In genomic region chr11:74847919-74848521, GRCm38 (mm10) we compare ENCODE assay signal across 8 mouse cellular contexts. TPM values are rescaled to one million over a fixed set of nuclear protein-coding genes. Genes with fewer than 3 reads are reported as not detected.
DNase-seq lines count a peak whose midpoint lies in the region; ATAC-seq and TF ChIP-seq lines count a peak whose summit lies in the region.

No protein-coding gene starts in this region.

- peak; percentile 74 to 83 for DNase-seq in adrenal gland, postnatal 36 days
- DNase-seq in embryonic facial prominence, embryonic 14.5 days (ENCODE audit: low spot score), result peak; percentile 72
- DNase-seq in kidney, postnatal 14 days, result peak; percentile 86
- peak; percentile 90 for DNase-seq in retina, embryonic 14.5 days (ENCODE audit: low spot score)

- 3% methylated on average over 13 of the region's 13 CpGs for WGBS in embryonic facial prominence, embryonic 14.5 days
- 5% methylated on average over 13 of the region's 13 CpGs for WGBS in heart, embryonic 15.5 days
- WGBS in lung, embryonic 16.5 days, result 9% methylated on average over 13 of the region's 13 CpGs

- H3K27ac ChIP-seq in ES-Bruce4 (ENCODE audit: insufficient read depth, low read length), result peak overlapping the region; percentile 58
- no peak overlapping the region for H3K27ac ChIP-seq in embryonic facial prominence, embryonic 14.5 days (replicated peaks; ENCODE audit: low read depth, low read length)
- peak overlapping the region; percentile 65 for H3K27ac ChIP-seq in heart, embryonic 15.5 days
- H3K27ac ChIP-seq in lung, embryonic 16.5 days (ENCODE audit: low read length), result peak overlapping the region; percentile 61

- ATAC-seq in embryonic facial prominence, embryonic 14.5 days (ENCODE audit: low read depth), result peak; percentile 74
- peak; percentile 66 for ATAC-seq in heart, embryonic 15.5 days (replicated peaks; ENCODE audit: insufficient number of reproducible peaks, insufficient read depth, low FRiP score, low read depth)
- ATAC-seq in lung, embryonic 16.5 days (ENCODE audit: low read depth), result peak; percentile 84
- no peak for ATAC-seq in activated CD4-positive, CD25-positive, alpha-beta regulatory T cell, adult 4 months

- H3K36me3 ChIP-seq in ES-Bruce4 (ENCODE audit: control insufficient read depth, insufficient read depth, low read length, poor library complexity, severe bottlenecking), result no peaks in the 10 kb centered on the region
- peaks cover 31% of the 10 kb centered on the region for H3K36me3 ChIP-seq in embryonic facial prominence, embryonic 14.5 days (ENCODE audit: control insufficient read depth, insufficient read depth, low read length)
- H3K36me3 ChIP-seq in heart, embryonic 15.5 days, result peaks cover 5% of the 10 kb centered on the region
- H3K36me3 ChIP-seq in lung, embryonic 16.5 days (ENCODE audit: control insufficient read depth, insufficient read depth, low read length), result peaks cover 6% of the 10 kb centered on the region; the same call in 1 of the 2 replicates

- no peak overlapping the region for H3K9ac ChIP-seq in ES-Bruce4 (ENCODE audit: low read depth, poor library complexity, severe bottlenecking)
- H3K9ac ChIP-seq in embryonic facial prominence, embryonic 14.5 days (ENCODE audit: low read depth, low read length), result no peak overlapping the region
- 0 out of 2 replicates have a peak overlapping the region, but pooled peaks have one; percentile 12 for H3K9ac ChIP-seq in heart, embryonic 15.5 days
- H3K9ac ChIP-seq in lung, embryonic 16.5 days (ENCODE audit: low read length), result no peak overlapping the region

- no peaks in the 10 kb centered on the region for H3K9me3 ChIP-seq in ES-Bruce4 (replicated peaks; ENCODE audit: control insufficient read depth, insufficient read depth, low read length, poor library complexity, severe bottlenecking)
- H3K9me3 ChIP-seq in embryonic facial prominence, embryonic 14.5 days (ENCODE audit: control insufficient read depth, low read length), result peaks cover 4% of the 10 kb centered on the region; the same call in 1 of the 2 replicates
- H3K9me3 ChIP-seq in heart, embryonic 15.5 days (replicated peaks), result no peaks in the 10 kb centered on the region
- 0 out of 2 replicates have a peak, but pooled peaks cover 3% of the 10 kb centered on the region for H3K9me3 ChIP-seq in lung, embryonic 16.5 days (ENCODE audit: control insufficient read depth, low read length)

- TF ChIP-seq CTCF in ES-Bruce4 (IDR thresholded peaks at IDR 0.05; ENCODE audit: low read depth, low read length), result peak; percentile 81

- peak overlapping the region; percentile 9; the same call in 1 of the 2 replicates for H3K4me2 ChIP-seq in embryonic facial prominence, embryonic 14.5 days (ENCODE audit: low read depth, low read length)
- H3K4me2 ChIP-seq in heart, embryonic 15.5 days, result peak overlapping the region; percentile 46
- H3K4me2 ChIP-seq in lung, embryonic 16.5 days (ENCODE audit: low read depth, low read length), result peak overlapping the region; percentile 41

- no peak for TF ChIP-seq EP300 in ES-Bruce4 (IDR thresholded peaks at IDR 0.05; ENCODE audit: insufficient read depth, low read depth, low read length)

- TF ChIP-seq POLR2A in ES-Bruce4 (IDR thresholded peaks at IDR 0.05; ENCODE audit: insufficient read depth, low read length), result no peak

- no peaks in the 10 kb centered on the region for H3K4me1 ChIP-seq in ES-Bruce4 (ENCODE audit: control insufficient read depth, insufficient read depth, low read length)
- H3K4me1 ChIP-seq in embryonic facial prominence, embryonic 14.5 days (ENCODE audit: control insufficient read depth, insufficient read depth, low read length), result no peaks in the 10 kb centered on the region
- H3K4me1 ChIP-seq in heart, embryonic 15.5 days (replicated peaks), result peaks cover 37% of the 10 kb centered on the region
- H3K4me1 ChIP-seq in lung, embryonic 16.5 days (replicated peaks; ENCODE audit: control insufficient read depth, insufficient read depth, low read length), result peaks cover 14% of the 10 kb centered on the region

- H3K27me3 ChIP-seq in ES-Bruce4 (ENCODE audit: control insufficient read depth, insufficient read depth, low read length, poor library complexity, severe bottlenecking), result no peaks in the 10 kb centered on the region
- no peaks in the 10 kb centered on the region for H3K27me3 ChIP-seq in embryonic facial prominence, embryonic 14.5 days (replicated peaks; ENCODE audit: control insufficient read depth, insufficient read depth, low read length)
- no peaks in the 10 kb centered on the region for H3K27me3 ChIP-seq in heart, embryonic 15.5 days
- no peaks in the 10 kb centered on the region for H3K27me3 ChIP-seq in lung, embryonic 16.5 days (ENCODE audit: control insufficient read depth, insufficient read depth, low read depth, low read length)

- H3K4me3 ChIP-seq in ES-Bruce4 (ENCODE audit: low read depth, low read length), result peak overlapping the region; percentile 32
- no peak overlapping the region for H3K4me3 ChIP-seq in embryonic facial prominence, embryonic 14.5 days (ENCODE audit: low read depth, low read length)
- no peak overlapping the region for H3K4me3 ChIP-seq in heart, embryonic 15.5 days
- H3K4me3 ChIP-seq in lung, embryonic 16.5 days (ENCODE audit: low read length), result no peak overlapping the region

RNA-seq across cellular contexts. Expression of gene Mnt, which starts 17.3 kb away (rescaled TPM):
- polyA plus RNA-seq in ES-Bruce4 (2011; ENCODE audit: insufficient read depth, insufficient read length, low read depth, missing spikeins), result 15.4 and 17.1 TPM in 2 replicates
- total RNA-seq in adrenal gland, postnatal 36 days (2021), result 10 to 100 TPM; 27.6 to 30.6 TPM
- 4.8 and 5.8 TPM in 2 replicates for polyA plus RNA-seq in embryonic facial prominence, embryonic 14.5 days (2014; fragmentation: Nextera tagmentation; extraction: Ambion mirVana)
- polyA plus RNA-seq in heart, embryonic 15.5 days (2015; fragmentation: Nextera tagmentation; extraction: Ambion mirVana), result 3.0 and 3.7 TPM in 2 replicates
- polyA plus RNA-seq in lung, embryonic 16.5 days (2015; fragmentation: Nextera tagmentation; extraction: Ambion mirVana), result 3.0 and 3.1 TPM in 2 replicates
- 1 to 10 TPM; 5.4 to 6.9 TPM for polyA plus RNA-seq in activated CD4-positive, CD25-positive, alpha-beta regulatory T cell, adult 4 months (2017; shearing (Covaris generic))

RNA-seq across cellular contexts. Expression of gene Sgsm2, which starts 48.8 kb away (rescaled TPM):
- polyA plus RNA-seq in ES-Bruce4 (2011; ENCODE audit: insufficient read depth, insufficient read length, low read depth, missing spikeins), result 17.4 and 21.2 TPM in 2 replicates
- total RNA-seq in adrenal gland, postnatal 36 days (2021), result 10 to 100 TPM; 19.0 to 22.4 TPM
- 4.9 and 6.2 TPM in 2 replicates for polyA plus RNA-seq in embryonic facial prominence, embryonic 14.5 days (2014; fragmentation: Nextera tagmentation; extraction: Ambion mirVana)
- polyA plus RNA-seq in heart, embryonic 15.5 days (2015; fragmentation: Nextera tagmentation; extraction: Ambion mirVana), result 3.5 and 5.5 TPM in 2 replicates
- 3.4 and 4.2 TPM in 2 replicates for polyA plus RNA-seq in lung, embryonic 16.5 days (2015; fragmentation: Nextera tagmentation; extraction: Ambion mirVana)
- polyA plus RNA-seq in activated CD4-positive, CD25-positive, alpha-beta regulatory T cell, adult 4 months (2017; shearing (Covaris generic)), result 1 to 10 TPM; 1.6 to 2.0 TPM

RNA-seq across cellular contexts. Expression of gene Tsr1, which starts 49.9 kb away (rescaled TPM):
- polyA plus RNA-seq in ES-Bruce4 (2011; ENCODE audit: insufficient read depth, insufficient read length, low read depth, missing spikeins), result 100 and 105 TPM in 2 replicates
- total RNA-seq in adrenal gland, postnatal 36 days (2021), result 10 to 100 TPM; 37.8 to 47.5 TPM
- polyA plus RNA-seq in embryonic facial prominence, embryonic 14.5 days (2014; fragmentation: Nextera tagmentation; extraction: Ambion mirVana), result 48.1 and 49.5 TPM in 2 replicates
- polyA plus RNA-seq in heart, embryonic 15.5 days (2015; fragmentation: Nextera tagmentation; extraction: Ambion mirVana), result 19.2 and 25.9 TPM in 2 replicates
- 32.3 and 34.3 TPM in 2 replicates for polyA plus RNA-seq in lung, embryonic 16.5 days (2015; fragmentation: Nextera tagmentation; extraction: Ambion mirVana)
- polyA plus RNA-seq in activated CD4-positive, CD25-positive, alpha-beta regulatory T cell, adult 4 months (2017; shearing (Covaris generic)), result 10 to 100 TPM; 38.4 to 39.2 TPM
